1 mouse cellular context compared by ENCODE assay signal in the genomic region with DNA sequence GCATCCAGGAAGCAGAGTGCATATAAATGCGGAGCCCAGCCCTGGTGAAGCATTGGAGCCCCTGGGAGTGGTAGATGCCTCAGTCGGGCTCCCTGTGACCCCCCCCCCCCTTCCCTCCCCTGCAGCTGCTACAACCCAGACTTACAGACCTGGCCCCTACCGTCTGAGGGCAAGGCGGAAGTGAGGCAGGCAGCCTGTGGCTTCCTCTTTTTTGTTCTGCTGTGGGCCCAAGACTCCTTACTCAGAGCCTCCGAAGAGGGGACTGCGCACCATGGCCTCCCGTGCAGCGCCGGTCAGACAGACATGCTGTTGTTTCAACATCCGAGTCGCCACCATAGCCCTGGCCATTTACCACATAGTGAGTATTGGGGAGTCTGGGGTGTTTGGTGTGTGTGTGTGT.
TF ChIP-seq lines count a peak whose summit lies in the region.

A gene (plus strand): TSS at position 49 of the 400 bp plus-strand sequence.

TF ChIP-seq in CH12.LX, 34 proteins besides CTCF, POLR2A, EP300 and RAD21 (continued from another document):
- TF ChIP-seq NELFE (IDR thresholded peaks at IDR 0.05; ENCODE audit: low read depth, low read length), result peak; percentile 90
- TF ChIP-seq MYC (IDR thresholded peaks at IDR 0.05; ENCODE audit: low read depth, low read length), result no peak
- TF ChIP-seq E2F4 (IDR thresholded peaks at IDR 0.05; ENCODE audit: insufficient replicate concordance, low read depth, low read length), result no peak
- peak; percentile 82; the same call in 1 of the 2 replicates for TF ChIP-seq ZMIZ1 (IDR thresholded peaks at IDR 0.05; ENCODE audit: low read depth, low read length)
